Mouse (Mus musculus) natural killer cell, adult 2 months (primary cell): ENCODE results near the gene P2ry14.
"Not testable (repeated sequence)": the region's sequence is repeated elsewhere in the genome, so short reads cannot be mapped to it uniquely, and the experiment has no call there.

ENCODE experiments used
- DNase-seq, 2 experiments: peaks; one replicate each; pipeline ENCODE4 v3.0.0; 2022; ENCODE audit warnings: low spot score in 2 of 2

P2ry14 gene

GRCm38 (mm10) chr3:59145194-59145593 is 8.2 kb downstream of the P2ry14 start:
- no peak for DNase-seq

DNA sequence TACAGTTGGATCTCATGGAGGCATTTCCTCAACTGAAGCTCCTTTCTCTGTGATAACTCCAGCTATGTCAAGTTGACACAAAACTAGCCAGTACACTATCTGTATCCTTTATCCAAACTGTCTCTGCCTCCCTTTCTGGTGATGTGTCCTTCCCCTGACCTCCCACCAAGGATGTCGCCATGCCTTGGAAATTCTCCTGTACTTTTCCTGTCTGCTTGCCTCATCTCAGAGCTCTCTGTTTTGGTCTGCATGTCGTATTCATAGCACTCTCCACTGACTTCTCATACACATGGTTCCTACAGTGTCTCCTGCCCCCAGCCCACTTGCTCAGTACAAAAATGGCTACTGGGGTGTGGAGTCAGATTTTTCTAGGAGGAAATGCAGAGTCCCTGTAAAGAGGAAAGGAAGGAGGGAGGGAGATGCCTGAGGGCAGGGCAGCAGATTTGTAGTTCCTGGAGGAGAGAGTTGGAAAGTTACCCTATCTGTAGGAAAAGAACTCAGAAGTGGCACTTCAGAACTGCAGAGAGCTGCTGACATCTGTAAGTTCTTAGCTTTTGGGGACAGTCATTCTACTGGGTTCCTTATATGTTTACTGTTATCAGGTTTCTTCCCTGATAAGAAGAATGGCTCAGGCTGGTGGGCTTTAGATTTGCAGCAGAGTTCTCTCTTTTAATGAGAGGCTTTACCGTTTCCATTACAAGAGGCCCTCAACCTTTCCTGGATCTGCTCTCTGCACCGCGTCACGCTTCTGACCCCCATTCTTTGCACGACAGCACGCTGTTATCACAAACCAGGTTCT is 11.7 kb downstream of the P2ry14 start:
- no peak for DNase-seq

GRCm38 (mm10) chr3:59140941-59141340 is 12.5 kb downstream of the P2ry14 start:
- not testable (repeated sequence) for DNase-seq

DNA sequence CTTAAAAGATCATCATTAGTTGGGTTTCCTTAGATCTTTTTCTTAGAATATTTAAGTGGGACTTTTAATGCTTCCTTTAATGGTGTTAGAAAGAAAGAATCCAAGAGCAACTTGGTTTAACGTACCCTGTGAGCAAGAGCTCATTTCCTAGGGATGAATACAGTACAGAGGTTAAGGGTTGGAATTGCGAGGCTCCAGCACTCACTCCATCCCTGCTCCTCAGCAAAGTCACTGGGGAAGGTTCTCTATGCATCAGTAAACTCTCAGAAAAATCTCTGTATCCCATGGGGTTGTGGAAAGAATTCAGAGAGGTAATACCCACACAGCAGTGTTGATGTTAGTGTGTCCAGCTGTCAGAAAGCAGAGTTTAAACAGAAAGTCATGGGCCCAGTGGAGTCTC is 13.3 kb downstream of the P2ry14 start:
- DNase-seq = no peak

- DNase-seq = no peak
These were observed 13.8 kb downstream of the P2ry14 start for GRCm38 (mm10) chr3:59139651-59140051.

- DNase-seq = no peak
These were observed 14.4 kb downstream of the P2ry14 start for GRCm38 (mm10) chr3:59138946-59139468.

DNA sequence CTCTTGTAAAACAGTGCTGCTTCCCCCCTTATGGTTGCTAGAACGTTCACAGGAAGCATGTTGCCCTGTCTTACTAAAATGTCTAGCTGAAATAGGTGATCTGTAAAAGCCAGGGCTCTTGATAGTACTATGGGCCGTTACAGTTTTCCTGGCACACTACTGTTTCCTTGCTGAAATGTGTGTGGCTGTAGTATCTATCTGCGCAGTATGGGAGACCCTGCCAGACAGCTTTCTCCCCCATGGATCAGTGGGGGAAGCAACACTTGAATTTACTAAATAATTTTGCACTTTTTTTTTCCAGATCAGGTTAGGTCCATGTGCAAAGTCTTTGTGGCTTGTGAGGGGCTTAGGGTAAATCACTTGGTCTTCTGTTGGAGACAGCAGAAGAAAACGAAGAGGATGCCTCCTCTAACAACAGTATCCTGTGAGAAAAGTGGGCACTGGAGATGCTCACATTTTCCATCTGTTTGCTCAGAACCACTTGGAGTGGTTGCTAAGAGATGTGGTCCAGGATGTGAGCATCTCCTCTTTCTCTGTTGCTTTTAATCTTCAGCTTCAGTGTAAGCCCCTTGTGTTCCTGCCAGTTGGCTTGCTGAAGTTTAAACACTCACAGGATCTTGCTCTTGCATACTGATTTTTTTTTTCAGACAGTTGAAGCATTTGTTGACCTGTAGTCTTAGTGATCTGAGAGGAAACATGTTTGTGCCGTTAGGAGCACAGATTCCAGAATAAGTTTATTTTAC is 17.3 kb downstream of the P2ry14 start:
- no peak for DNase-seq

DNA sequence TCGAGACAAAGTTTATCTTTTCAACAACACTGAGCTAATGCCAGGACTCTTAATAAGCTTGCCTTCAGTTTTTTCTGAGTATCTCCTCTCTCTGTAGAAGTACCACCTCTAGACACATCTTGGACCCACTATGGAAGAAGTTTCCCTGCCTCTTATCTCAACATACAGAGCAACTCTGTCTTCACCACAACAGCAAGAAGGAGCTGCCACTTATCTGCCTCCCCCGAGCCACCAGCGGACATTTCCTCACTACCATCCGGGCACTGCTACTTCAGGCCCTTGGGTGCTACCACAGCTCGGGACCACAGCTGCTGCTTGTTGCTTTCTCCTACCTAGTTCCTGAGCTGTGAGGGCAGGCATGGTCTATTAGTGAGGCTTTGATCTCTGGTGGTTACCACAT is 20.2 kb downstream of the P2ry14 start:
- peak; percentile 32 to 49 for DNase-seq

DNA sequence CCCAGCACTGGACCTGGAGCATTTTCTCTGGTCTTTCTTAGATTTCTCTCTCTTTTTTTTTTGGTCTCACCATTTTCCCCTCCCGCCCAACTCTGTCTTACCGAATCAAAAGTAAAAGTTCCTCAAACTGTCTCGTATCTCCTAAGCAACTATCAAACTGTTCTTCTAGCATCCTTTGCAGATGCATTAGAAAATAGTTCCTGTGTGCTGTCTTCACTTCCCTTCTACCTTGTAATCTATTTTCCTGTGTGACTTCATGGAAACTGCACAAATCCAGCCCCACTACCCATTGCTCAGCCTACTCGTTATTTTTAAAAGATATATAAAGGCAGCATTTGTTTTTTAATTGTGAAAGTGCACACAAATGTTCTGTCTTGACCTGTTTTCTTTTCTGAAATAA is 21.5 kb downstream of the P2ry14 start:
- no peak for DNase-seq

GRCm38 (mm10) chr3:59131081-59131480 is 22.3 kb downstream of the P2ry14 start:
- DNase-seq = no peak

DNA sequence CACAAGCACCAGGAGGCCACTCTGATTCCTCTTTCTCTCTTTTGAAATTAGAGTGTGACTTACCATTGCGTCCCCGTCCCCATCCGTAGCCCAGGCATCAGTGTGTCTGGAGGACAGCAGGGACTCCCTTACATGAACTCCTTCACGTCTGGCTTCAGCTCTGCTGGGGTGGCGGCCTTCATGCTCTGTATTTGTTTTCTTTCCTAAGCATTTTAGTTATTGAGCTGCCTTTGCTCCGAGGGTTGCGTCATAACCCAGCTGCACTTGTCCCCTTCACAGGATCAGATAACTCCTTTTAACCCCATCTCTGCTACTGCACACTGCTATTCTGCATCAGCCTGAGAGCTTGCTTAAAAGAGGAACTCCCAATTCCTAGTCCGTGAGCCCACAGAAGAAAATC is 23.0 kb downstream of the P2ry14 start:
- peak; percentile 13 to 21 for DNase-seq

DNA sequence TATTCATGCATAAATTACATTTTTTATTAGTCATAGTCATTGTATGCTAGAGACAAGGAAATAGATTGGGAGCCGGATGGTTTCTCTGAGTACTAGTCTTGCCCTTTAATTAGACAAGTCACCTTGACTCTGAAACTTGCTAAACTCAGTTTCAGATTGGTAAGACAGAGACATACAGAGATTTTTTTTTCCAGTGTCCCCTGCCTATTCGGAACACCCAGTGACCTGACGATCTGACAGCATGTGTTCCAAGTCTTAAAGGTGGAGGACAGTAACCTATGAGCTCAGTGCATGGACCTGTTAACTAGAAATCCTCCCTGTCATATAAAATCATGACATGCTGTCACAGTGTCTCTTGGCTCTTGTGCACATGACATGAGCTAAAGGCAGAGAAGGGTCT is 23.9 kb downstream of the P2ry14 start:
- DNase-seq = no peak

DNA sequence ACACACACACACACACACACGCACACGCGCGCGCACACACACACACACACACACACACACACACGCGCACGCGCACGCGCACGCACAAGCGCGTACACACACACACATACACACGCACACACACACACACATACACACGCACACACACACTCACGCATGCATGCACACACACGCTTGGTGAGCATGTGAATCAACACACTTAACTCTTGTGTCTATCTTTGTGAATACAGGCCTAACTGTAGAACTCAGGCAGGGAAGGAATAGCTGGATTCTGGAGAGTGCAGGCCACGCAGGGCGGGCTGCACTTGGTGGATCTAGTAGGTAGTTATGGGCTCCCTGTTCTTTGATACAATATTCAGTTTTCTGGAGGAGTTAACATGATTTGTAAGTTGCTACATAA is 24.7 kb downstream of the P2ry14 start:
- no peak for DNase-seq

DNA sequence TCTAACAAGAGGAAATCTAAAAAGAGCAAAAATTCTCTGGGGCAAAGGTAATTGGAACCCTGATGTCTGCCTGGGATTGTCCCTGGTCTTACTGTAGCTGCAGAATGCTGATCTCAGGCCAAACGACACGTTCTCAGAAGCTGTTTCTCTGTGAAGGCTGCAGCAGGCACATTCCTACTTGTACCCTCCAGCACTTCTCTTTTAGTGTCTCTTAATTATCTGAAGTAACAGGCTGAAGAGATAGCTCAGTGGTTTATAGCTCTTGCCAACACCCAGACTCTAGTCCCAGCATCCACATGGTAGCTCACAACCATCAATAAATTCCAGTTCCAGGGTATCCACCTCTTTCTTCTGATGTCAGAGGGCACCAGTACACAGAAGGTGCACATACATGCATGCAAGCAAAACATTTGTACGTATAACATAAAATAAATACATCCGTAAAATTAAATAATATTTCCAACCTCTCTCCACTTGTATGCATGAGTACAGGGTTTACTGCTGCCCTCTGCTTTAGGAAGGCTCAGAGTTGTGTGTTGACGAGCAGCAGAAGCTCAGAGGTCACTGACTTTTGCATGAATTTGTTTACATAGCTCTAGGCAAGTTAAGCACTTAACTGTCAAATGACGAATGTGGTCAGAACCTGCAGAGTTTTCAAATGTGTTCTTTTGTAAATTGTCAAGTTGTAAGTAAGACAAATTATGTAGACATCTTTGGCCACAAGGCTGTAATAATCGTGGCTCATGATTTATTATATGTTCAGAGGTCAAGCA is 27.4 kb downstream of the P2ry14 start:
- no peak for DNase-seq

DNA sequence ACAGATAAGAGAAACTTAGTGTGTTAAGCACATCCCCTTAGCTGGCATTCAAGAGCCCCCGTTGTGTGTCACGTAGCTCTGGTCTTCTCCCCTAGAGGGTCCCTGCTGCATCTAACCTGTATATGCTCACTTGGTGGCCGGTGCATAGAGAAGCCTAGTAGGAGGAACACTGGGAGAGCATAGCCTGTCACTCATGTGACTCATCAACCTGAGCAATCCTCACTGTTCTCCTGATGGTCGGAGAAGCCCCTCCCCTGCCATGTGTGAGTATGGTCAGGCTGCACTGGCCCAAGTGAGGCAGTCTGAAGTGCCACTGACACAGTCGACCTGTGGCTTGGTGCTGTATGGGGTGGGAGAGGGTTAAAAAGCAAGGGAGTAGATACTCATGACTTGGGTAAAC is 28.4 kb downstream of the P2ry14 start:
- DNase-seq = no peak

DNA sequence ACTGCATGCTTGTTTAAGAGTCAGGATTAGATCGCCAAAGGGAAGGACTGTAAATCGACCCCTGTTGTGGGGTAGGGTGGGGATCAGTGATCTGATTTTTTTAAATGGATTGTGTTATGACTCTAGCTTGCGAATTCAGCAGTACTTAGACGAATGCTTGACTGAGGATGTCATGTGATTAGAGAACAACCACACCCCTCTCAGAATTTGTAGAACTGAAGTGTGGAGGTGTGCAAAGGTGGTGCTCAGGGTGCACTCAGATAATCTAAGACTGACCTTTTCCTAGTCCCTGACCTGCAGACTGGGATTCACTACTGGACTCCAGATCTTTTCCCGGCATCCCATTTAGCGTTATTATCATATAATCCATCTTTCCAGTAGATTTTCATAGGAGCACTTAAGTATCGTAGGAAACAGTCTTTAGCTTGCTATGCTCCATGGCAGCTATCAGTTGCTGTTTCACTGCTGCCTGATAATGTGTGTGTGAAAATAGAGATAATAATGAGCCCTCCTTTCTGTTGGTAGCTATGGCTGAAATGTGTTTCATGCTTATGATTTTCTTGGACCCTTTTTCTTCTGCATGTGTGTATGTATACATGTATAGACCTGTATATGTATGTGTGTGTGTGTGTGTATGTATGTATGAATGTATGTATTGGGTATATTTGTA is 31.5 kb downstream of the P2ry14 start:
- no peak for DNase-seq

DNA sequence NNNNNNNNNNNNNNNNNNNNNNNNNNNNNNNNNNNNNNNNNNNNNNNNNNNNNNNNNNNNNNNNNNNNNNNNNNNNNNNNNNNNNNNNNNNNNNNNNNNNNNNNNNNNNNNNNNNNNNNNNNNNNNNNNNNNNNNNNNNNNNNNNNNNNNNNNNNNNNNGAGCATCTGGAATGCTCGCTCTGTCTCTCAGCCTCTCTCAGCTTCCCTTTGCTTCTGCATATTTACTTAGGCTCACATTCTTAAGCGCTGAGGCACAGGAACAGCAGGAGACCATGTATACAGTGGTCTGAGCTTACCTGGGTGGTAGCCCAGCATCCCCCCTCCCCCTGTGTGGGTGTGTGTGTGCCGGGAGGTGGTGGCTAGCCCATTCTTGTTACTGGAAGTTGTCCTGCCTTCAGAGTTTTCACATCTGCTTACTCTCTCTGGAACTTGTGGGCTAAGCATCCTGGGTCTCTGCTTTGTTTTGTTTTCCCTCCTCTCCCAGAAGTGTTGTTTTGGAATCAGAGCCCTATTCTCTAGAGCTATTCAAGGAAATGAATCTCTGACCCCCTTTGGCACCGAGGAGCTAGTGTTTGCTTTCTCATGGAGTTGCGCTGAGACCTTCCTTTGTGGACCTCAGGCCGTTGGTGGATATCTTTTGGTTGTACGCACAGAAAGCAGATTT is 32.2 kb downstream of the P2ry14 start:
- DNase-seq = no peak

DNA sequence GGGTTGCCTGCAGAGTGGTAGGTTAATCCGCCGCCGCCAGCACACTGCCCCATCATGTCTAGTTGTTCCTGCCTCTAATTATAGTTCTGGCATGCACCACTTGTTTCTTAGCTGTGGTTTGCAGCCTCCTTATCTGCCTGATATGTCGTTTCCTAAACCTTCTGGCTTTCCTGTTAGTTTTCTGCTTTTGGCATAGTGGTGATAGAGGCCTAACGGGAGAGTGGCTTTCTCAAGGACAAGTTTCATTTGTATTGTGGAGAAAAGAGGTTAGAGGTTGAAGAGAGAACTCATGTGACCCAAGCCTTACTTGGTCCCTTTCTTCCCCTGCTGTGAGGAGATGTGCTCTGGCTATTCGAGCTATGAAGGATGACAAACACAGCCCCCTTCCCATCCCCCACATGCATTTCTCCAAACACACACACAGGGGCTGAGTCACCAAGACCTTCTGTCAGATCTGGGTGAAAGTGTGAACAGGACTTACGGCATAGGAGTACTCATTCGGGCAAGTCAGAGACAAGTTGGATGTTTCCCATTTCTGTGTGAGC is 39.4 kb downstream of the P2ry14 start:
- DNase-seq = peak; percentile 60 to 64

- not testable (repeated sequence) for DNase-seq
These were observed 40.1 kb downstream of the P2ry14 start for GRCm38 (mm10) chr3:59113291-59113690.

DNA sequence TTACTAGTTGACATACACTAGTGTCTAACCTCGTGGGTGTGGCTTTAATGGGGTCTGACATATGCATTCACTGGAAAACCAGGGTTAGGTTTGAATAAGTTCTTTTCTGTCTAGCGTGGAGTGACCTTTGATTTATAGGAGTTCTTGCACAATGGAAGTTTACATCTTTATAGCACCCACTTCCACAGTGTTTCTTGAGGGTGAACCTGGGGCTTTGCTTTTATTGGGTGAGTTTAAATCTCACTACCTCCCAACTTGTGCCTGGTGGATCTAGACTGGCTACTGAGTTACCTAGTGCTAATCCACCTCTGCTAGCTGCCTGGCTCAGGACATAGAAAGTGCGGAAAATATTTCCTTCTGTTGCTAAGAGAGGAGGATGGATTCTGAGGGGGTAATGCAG is 41.5 kb downstream of the P2ry14 start:
- no peak for DNase-seq

- not testable (repeated sequence) for DNase-seq
These were observed 43.6 kb downstream of the P2ry14 start for GRCm38 (mm10) chr3:59109834-59110233.
